In genomic region chr1:42709431-42710160, GRCm38 (mm10) we compare ENCODE assay signal across 15 mouse cellular contexts. TPM values are rescaled to one million over a fixed set of nuclear protein-coding genes. Genes with fewer than 3 reads are reported as not detected.
DNase-seq lines count a peak whose midpoint lies in the region; ATAC-seq and TF ChIP-seq lines count a peak whose summit lies in the region.
"Had no signal": no experiment of that assay in that cellular context is flagged by ENCODE, and none has a peak within 500 bp of the region (broad histone marks: within the 10 kb centered on the region; RNA-seq: fewer than 3 reads in every experiment).

No protein-coding gene starts in this region.

- no peak for TF ChIP-seq POLR2A in kidney, adult 2 months (IDR thresholded peaks at IDR 0.05; ENCODE audit: low read depth, low read length)

- no peak for TF ChIP-seq CTCF in kidney, adult 2 months (conservative IDR thresholded peaks at IDR 0.05; ENCODE audit: insufficient read depth, insufficient read length, low read depth, low read length)

- peak overlapping the region; percentile 90 for H3K9ac ChIP-seq in forebrain, embryonic 11.5 days (ENCODE audit: low read length)
- H3K9ac ChIP-seq in hindbrain, embryonic 15.5 days = no peak overlapping the region
- H3K9ac ChIP-seq: liver, embryonic 13.5 days had no signal

- H3K27me3 ChIP-seq in kidney, adult 2 months (replicated peaks; ENCODE audit: control insufficient read depth, insufficient read depth, low read length) = 0 out of 2 replicates have a peak, but pooled peaks cover 1% of the 10 kb centered on the region
- peaks cover 2% of the 10 kb centered on the region; the same call in 1 of the 2 replicates for H3K27me3 ChIP-seq in forebrain, embryonic 11.5 days (ENCODE audit: control insufficient read depth, insufficient read depth, low read length)
- H3K27me3 ChIP-seq in hindbrain, embryonic 15.5 days = no peaks in the 10 kb centered on the region

- H3K4me2 ChIP-seq in forebrain, embryonic 11.5 days (ENCODE audit: low read depth, low read length, severe bottlenecking) = peak overlapping the region; percentile 75
- H3K4me2 ChIP-seq in hindbrain, embryonic 15.5 days = peak overlapping the region; percentile 65
- H3K4me2 ChIP-seq: liver, embryonic 13.5 days had no signal

- H3K36me3 ChIP-seq in kidney, adult 2 months (ENCODE audit: control insufficient read depth, insufficient read depth, low read length) = no peaks in the 10 kb centered on the region
- no peaks in the 10 kb centered on the region for H3K36me3 ChIP-seq in forebrain, embryonic 11.5 days (ENCODE audit: control insufficient read depth, insufficient read depth, low read length)
- no peaks in the 10 kb centered on the region for H3K36me3 ChIP-seq in hindbrain, embryonic 15.5 days
- H3K36me3 ChIP-seq: G1E; liver, embryonic 13.5 days had no signal

- ATAC-seq in forebrain, embryonic 11.5 days (replicated peaks; ENCODE audit: low FRiP score) = no peak
- no peak for ATAC-seq in hindbrain, embryonic 15.5 days (ENCODE audit: low FRiP score, low read depth)
- ATAC-seq in CD4-positive, CD25-positive, alpha-beta regulatory T cell, adult 4 months = no peak

- 19% methylated on average over 7 of the region's 7 CpGs for WGBS in kidney, adult 2 months
- WGBS in forebrain, embryonic 11.5 days = 11% methylated on average over 7 of the region's 7 CpGs
- WGBS in hindbrain, embryonic 15.5 days = 28% methylated on average over 7 of the region's 7 CpGs

- H3K4me3 ChIP-seq in kidney, adult 2 months (ENCODE audit: insufficient read depth, low read depth, low read length) = no peak overlapping the region
- H3K4me3 ChIP-seq in forebrain, embryonic 11.5 days (ENCODE audit: low read depth, low read length) = peak overlapping the region; percentile 61
- H3K4me3 ChIP-seq in hindbrain, embryonic 15.5 days = no peak overlapping the region
- H3K4me3 ChIP-seq: liver, embryonic 13.5 days had no signal

- H3K4me1 ChIP-seq in kidney, adult 2 months (ENCODE audit: control insufficient read depth, insufficient read depth, low read length) = peaks cover 6% of the 10 kb centered on the region
- H3K4me1 ChIP-seq in forebrain, embryonic 11.5 days (replicated peaks; ENCODE audit: control insufficient read depth, insufficient read depth, low read length) = peaks cover 33% of the 10 kb centered on the region
- peaks cover 40% of the 10 kb centered on the region for H3K4me1 ChIP-seq in hindbrain, embryonic 15.5 days (replicated peaks)

- no peaks in the 10 kb centered on the region for H3K9me3 ChIP-seq in forebrain, embryonic 11.5 days (ENCODE audit: control insufficient read depth, low read length)
- no peaks in the 10 kb centered on the region for H3K9me3 ChIP-seq in hindbrain, embryonic 15.5 days
- H3K9me3 ChIP-seq: liver, embryonic 13.5 days had no signal

- peak overlapping the region; percentile 76 for H3K27ac ChIP-seq in kidney, adult 2 months (ENCODE audit: insufficient read depth, low read depth, low read length)
- H3K27ac ChIP-seq in forebrain, embryonic 11.5 days (ENCODE audit: low read depth, low read length) = 0 out of 2 replicates have a peak overlapping the region, but pooled peaks have one; percentile 0
- H3K27ac ChIP-seq in hindbrain, embryonic 15.5 days (replicated peaks) = 0 out of 2 replicates have a peak overlapping the region, but pooled peaks have one; percentile 0
- H3K27ac ChIP-seq: liver, embryonic 13.5 days; macrophage had no signal

- peak; percentile 14 for DNase-seq in kidney, adult 2 months
- no peak for DNase-seq in kidney, postnatal 14 days
- peak; percentile 47 for DNase-seq in forebrain, embryonic 11.5 days (ENCODE audit: low spot score)
- DNase-seq in neural tube, embryonic 10.5 days (ENCODE audit: extremely low spot score, low spot score) = peak; percentile 26
- DNase-seq in cerebellum, postnatal 4 days (ENCODE audit: low spot score in 2 of 2) = no peak
- DNase-seq in right cerebral cortex, postnatal 25 days = no peak
- DNase-seq: cerebellum, postnatal 25 days; kidney, postnatal 10 days; liver, embryonic 13.5 days; thymus, postnatal 25 days had no signal

RNA-seq across cellular contexts. Expression of gene Pou3f3, which starts 14.0 kb away (rescaled TPM):
- 14.4 and 18.0 TPM in 2 replicates for polyA plus RNA-seq in kidney, adult 2 months (2012; rRNA removed)
- polyA plus RNA-seq in forebrain, embryonic 11.5 days (2014; fragmentation: Nextera tagmentation; extraction: Ambion mirVana) = 28.5 and 29.3 TPM in 2 replicates
- polyA plus RNA-seq in hindbrain, embryonic 15.5 days (2015; fragmentation: Nextera tagmentation; extraction: Ambion mirVana) = 11.0 and 16.4 TPM in 2 replicates
- polyA plus RNA-seq in CD4-positive, CD25-positive, alpha-beta regulatory T cell, adult 4 months (2017; shearing (Covaris generic)) = under 1 TPM in 1 of 2 experiments, not detected in 1; 0.08 TPM
- polyA plus RNA-seq: G1E; heart, postnatal 0 days; macrophage had no signal

Comparison
In these comparisons a context has a peak if more than half of its experiments do, and no peak if none do; other contexts are left out.
1. DNase-seq: peak in kidney, adult 2 months (single experiment), forebrain, embryonic 11.5 days (single experiment) and neural tube, embryonic 10.5 days (single experiment); none in kidney, postnatal 14 days (single experiment), cerebellum, postnatal 4 days (0 of 2) and right cerebral cortex, postnatal 25 days (single experiment).
2. H3K27ac ChIP-seq: peak in every context shown above with its lines; median percentile 76 in kidney, adult 2 months; 0 in forebrain, embryonic 11.5 days; 0 in hindbrain, embryonic 15.5 days.
3. RNA of gene Pou3f3, which starts 14.0 kb away (polyA plus RNA-seq): 28.5 to 29.3 TPM in forebrain, embryonic 11.5 days, 14.4 to 18.0 TPM in kidney, adult 2 months and 11.0 to 16.4 TPM in hindbrain, embryonic 15.5 days; 0.08 TPM in CD4-positive, CD25-positive, alpha-beta regulatory T cell, adult 4 months; every median in the first group is over 10 times any median in the second.